Mouse (Mus musculus): Measurements from ENCODE around the gene Scd2.
"Not testable (repeated sequence)": the region's sequence is repeated elsewhere in the genome, so short reads cannot be mapped to it uniquely, and the experiment has no call there.

Gene Scd2

GRCm38 (mm10) chr19:44292941-44293768 is at the start of gene Scd2:
Gene Scd2 (plus strand): TSS chr19:44293674.
- DNase-seq (ENCODE audit: low read depth, low spot score), result no peak

- peak; percentile 54 for DNase-seq (ENCODE audit: low read depth, low spot score)
Observed at GRCm38 (mm10) chr19:44245761-44246171, 47.7 kb upstream of the Scd2 start.

GRCm38 (mm10) chr19:44246341-44246911 is 47.0 kb upstream of the Scd2 start:
- DNase-seq (ENCODE audit: low read depth, low spot score), result no peak

- peak; percentile 38 for DNase-seq (ENCODE audit: low read depth, low spot score)
Observed at GRCm38 (mm10) chr19:44247281-44248080, 46.0 kb upstream of the Scd2 start.

- DNase-seq (ENCODE audit: low read depth, low spot score), result peak; percentile 91
Observed at GRCm38 (mm10) chr19:44248081-44248853, 45.2 kb upstream of the Scd2 start.

GRCm38 (mm10) chr19:44248854-44249351 is 44.6 kb upstream of the Scd2 start:
- no peak for DNase-seq (ENCODE audit: low read depth, low spot score)

GRCm38 (mm10) chr19:44251138-44251537 is 42.3 kb upstream of the Scd2 start:
- not testable (repeated sequence) for DNase-seq (ENCODE audit: low read depth, low spot score)

- DNase-seq (ENCODE audit: low read depth, low spot score), result no peak
Observed at GRCm38 (mm10) chr19:44251936-44252558, 41.4 kb upstream of the Scd2 start.

- DNase-seq (ENCODE audit: low read depth, low spot score), result not testable (repeated sequence)
Observed at GRCm38 (mm10) chr19:44254106-44254505, 39.4 kb upstream of the Scd2 start.

- DNase-seq (ENCODE audit: low read depth, low spot score), result no peak
Observed at GRCm38 (mm10) chr19:44257377-44257966, 36.0 kb upstream of the Scd2 start.

GRCm38 (mm10) chr19:44259484-44259883 is 34.0 kb upstream of the Scd2 start:
- DNase-seq (ENCODE audit: low read depth, low spot score), result no peak

- no peak for DNase-seq (ENCODE audit: low read depth, low spot score)
Observed at GRCm38 (mm10) chr19:44260487-44260886, 33.0 kb upstream of the Scd2 start.

- DNase-seq (ENCODE audit: low read depth, low spot score), result no peak
Observed at GRCm38 (mm10) chr19:44261774-44262173, 31.7 kb upstream of the Scd2 start.

- no peak for DNase-seq (ENCODE audit: low read depth, low spot score)
Observed at GRCm38 (mm10) chr19:44263581-44263980, 29.9 kb upstream of the Scd2 start.

- DNase-seq (ENCODE audit: low read depth, low spot score), result no peak
Observed at GRCm38 (mm10) chr19:44264226-44264625, 29.2 kb upstream of the Scd2 start.

- no peak for DNase-seq (ENCODE audit: low read depth, low spot score)
Observed at GRCm38 (mm10) chr19:44265300-44265699, 28.2 kb upstream of the Scd2 start.

GRCm38 (mm10) chr19:44265911-44266337 is 27.6 kb upstream of the Scd2 start:
- DNase-seq (ENCODE audit: low read depth, low spot score), result no peak

GRCm38 (mm10) chr19:44266458-44266823 is 27.0 kb upstream of the Scd2 start:
- DNase-seq (ENCODE audit: low read depth, low spot score), result no peak

GRCm38 (mm10) chr19:44266824-44267498 is 26.5 kb upstream of the Scd2 start:
- no peak for DNase-seq (ENCODE audit: low read depth, low spot score)

- DNase-seq (ENCODE audit: low read depth, low spot score), result no peak
Observed at GRCm38 (mm10) chr19:44267499-44268002, 25.9 kb upstream of the Scd2 start.
